9 mouse cellular contexts compared by ENCODE assay signal in the genomic region with DNA sequence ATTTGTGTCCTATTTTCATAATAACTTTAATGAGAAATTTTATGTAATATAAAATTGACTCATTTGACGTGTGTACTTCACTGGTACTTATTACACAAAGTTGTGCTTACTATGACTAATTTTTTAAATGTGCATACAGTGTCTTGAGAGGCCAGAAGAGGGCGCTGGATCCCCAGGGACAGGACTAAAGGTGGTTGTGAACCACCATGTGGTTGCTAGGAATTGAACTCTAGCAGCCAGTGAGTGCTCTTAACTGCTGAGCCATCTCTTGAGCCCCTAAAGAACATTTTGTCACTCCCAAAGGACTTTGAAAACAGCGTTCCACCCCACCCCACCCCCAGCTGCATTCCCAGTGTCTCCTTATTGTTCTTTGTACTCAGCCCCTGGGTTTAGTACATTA.
DNase-seq lines count a peak whose midpoint lies in the region; ATAC-seq and TF ChIP-seq lines count a peak whose summit lies in the region.
"Had no signal": no experiment of that assay in that cellular context is flagged by ENCODE, and none has a peak within 500 bp of the region (broad histone marks: within the 10 kb centered on the region; RNA-seq: fewer than 3 reads in every experiment).

No protein-coding gene starts in this region.

- no peaks in the 10 kb centered on the region for H3K9me3 ChIP-seq in ES-Bruce4 (replicated peaks; ENCODE audit: control insufficient read depth, insufficient read depth, low read length, poor library complexity, severe bottlenecking)
- H3K9me3 ChIP-seq: liver, embryonic 15.5 days had no signal

- H3K9ac ChIP-seq in ES-Bruce4 (ENCODE audit: low read depth, poor library complexity, severe bottlenecking), result no peak overlapping the region
- H3K9ac ChIP-seq: liver, embryonic 15.5 days had no signal

- TF ChIP-seq POLR2A in ES-Bruce4 (IDR thresholded peaks at IDR 0.05; ENCODE audit: insufficient read depth, low read length), result no peak

- no peaks in the 10 kb centered on the region for H3K36me3 ChIP-seq in ES-Bruce4 (ENCODE audit: control insufficient read depth, insufficient read depth, low read length, poor library complexity, severe bottlenecking)
- H3K36me3 ChIP-seq: liver, embryonic 15.5 days had no signal

- TF ChIP-seq CTCF in layer of hippocampus, adult 2 months (conservative IDR thresholded peaks at IDR 0.05), result peak; percentile 79
- TF ChIP-seq CTCF in ES-Bruce4 (IDR thresholded peaks at IDR 0.05; ENCODE audit: low read depth, low read length), result peak; percentile 75

- no peaks in the 10 kb centered on the region for H3K4me1 ChIP-seq in ES-Bruce4 (ENCODE audit: control insufficient read depth, insufficient read depth, low read length)

- H3K27ac ChIP-seq in layer of hippocampus, adult 2 months, result no peak overlapping the region
- H3K27ac ChIP-seq in ES-Bruce4 (ENCODE audit: insufficient read depth, low read length), result no peak overlapping the region
- H3K27ac ChIP-seq: liver, embryonic 15.5 days had no signal

- DNase-seq in layer of hippocampus, adult 2 months (ENCODE audit: low spot score in 2 of 2), result peak in 1 of 2 experiments; percentile 45
- DNase-seq in layer of hippocampus, adult 8-10 months (ENCODE audit: low spot score in 2 of 2), result no peak
- DNase-seq in adrenal gland, adult 8-10 months, result peak; percentile 63
- peak; percentile 88 for DNase-seq in lung, postnatal 36 days
- DNase-seq in thymus, postnatal 36 days, result peak; percentile 72 to 74
- no peak for DNase-seq in urinary bladder, postnatal 10 days (ENCODE audit: low spot score)

- H3K27me3 ChIP-seq in ES-Bruce4 (ENCODE audit: control insufficient read depth, insufficient read depth, low read length, poor library complexity, severe bottlenecking), result no peaks in the 10 kb centered on the region
- H3K27me3 ChIP-seq: liver, embryonic 15.5 days had no signal

- TF ChIP-seq EP300 in ES-Bruce4 (IDR thresholded peaks at IDR 0.05; ENCODE audit: insufficient read depth, low read depth, low read length), result no peak

- H3K4me3 ChIP-seq in layer of hippocampus, adult 2 months, result no peak overlapping the region
- no peak overlapping the region for H3K4me3 ChIP-seq in ES-Bruce4 (ENCODE audit: low read depth, low read length)
- H3K4me3 ChIP-seq: liver, embryonic 15.5 days had no signal

- ATAC-seq in granulocyte monocyte progenitor cell, adult 5-6 weeks (replicated peaks; ENCODE audit: poor library complexity, severe bottlenecking), result peak; percentile 77

Comparison
In these comparisons a context has a peak if more than half of its experiments do, and no peak if none do; other contexts are left out.
1. DNase-seq: peak in adrenal gland, adult 8-10 months (single experiment), lung, postnatal 36 days (single experiment) and thymus, postnatal 36 days (2 of 2); none in layer of hippocampus, adult 8-10 months (0 of 2) and urinary bladder, postnatal 10 days (single experiment).